Mouse (Mus musculus): Measurements from ENCODE around the gene Ovgp1.
"Not testable (repeated sequence)": the region's sequence is repeated elsewhere in the genome, so short reads cannot be mapped to it uniquely, and the experiment has no call there.

The Ovgp1 gene

DNA sequence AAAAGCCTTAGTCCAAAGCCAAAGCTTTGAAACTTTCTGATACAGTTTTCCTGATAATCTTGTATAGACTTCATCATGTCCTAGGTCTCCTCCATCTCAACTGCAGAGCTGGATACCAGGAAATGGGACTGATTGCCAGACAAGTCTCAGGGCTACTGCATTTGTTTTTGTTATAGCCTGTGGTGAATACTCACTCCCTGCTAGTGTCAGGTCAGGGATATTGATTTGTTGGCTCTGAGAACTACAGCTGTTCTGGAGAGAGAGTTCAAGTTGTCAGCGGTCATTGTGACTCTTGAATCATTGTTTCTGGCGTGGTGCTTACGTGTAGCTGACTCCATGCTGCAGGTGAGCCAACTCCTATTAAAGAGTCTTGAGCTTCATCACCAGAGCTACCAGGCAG lies at the start of gene Ovgp1:
Gene Ovgp1 (plus strand): TSS at position 301 of the 400 bp plus-strand sequence.
- DNase-seq (ENCODE audit: low read depth, low spot score) = no peak

DNA sequence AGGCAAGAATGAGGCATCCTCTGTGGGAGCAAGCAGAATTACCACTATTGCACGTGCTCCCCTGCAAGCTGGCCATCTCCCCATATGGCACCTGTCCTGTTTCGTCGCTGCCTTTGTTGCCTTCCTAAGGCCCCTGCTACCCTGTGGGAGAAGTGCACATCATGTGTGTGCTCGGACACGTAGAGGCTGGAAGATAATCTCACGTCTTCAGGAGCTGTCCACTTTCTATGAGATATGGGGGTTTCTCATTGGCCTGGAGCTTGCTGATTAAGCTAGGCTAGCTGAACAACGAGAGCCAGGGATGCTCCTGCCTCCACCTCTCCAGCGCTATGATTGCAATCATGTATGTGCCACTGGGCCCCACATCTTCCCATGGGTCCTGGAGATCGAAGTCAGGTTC lies 48.9 kb upstream of the Ovgp1 start:
- DNase-seq (ENCODE audit: low read depth, low spot score) = no peak

DNA sequence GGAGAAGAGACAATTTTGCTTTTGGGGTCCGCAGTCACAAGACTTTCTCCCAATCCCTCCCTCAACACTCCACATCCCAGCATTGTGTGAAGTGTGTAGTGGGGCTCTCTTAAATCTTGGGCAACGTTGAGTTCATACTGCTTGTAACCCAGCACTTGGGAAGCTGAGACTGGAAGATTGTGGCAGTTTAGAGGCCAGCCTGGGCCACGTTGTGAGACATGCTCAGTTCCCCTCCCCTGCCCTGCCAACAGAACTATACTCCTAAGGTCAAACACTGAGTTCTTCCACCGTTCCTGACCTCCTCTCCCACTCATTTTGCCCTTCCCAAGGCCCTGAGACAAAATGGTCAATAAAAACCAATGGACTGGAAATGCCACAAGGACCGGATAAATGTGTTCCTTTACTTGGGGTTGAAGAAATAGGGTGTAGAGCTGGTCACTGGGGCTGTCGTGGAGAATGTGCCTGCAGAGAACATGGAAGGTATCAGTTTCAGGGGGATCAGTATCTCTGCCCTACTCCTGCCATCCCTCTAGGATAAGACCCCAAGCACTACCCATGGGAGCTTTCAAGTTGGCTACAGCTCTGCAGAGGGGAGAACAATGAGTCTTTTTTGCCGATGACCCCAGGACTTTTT lies 45.8 kb upstream of the Ovgp1 start:
- DNase-seq (ENCODE audit: low read depth, low spot score) = no peak

DNA sequence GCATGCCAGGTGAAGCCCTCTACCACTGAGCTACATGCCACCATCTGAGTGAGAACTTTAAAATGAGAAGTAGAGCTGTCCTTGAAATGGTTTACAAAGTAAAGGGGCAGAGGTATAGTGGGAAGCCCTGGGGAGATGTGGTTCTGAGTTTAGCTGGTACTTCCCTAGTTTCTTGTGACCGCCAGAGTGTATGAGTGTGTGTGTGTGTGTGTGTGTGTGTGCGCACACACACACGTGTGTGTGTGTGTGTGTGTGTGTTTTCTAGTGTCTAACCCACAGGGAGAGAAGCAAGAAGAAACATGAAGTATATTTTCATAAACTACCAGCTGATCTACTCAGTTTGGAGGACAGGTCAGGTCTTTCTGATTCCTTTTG lies 45.3 kb upstream of the Ovgp1 start:
- DNase-seq (ENCODE audit: low read depth, low spot score) = no peak

DNA sequence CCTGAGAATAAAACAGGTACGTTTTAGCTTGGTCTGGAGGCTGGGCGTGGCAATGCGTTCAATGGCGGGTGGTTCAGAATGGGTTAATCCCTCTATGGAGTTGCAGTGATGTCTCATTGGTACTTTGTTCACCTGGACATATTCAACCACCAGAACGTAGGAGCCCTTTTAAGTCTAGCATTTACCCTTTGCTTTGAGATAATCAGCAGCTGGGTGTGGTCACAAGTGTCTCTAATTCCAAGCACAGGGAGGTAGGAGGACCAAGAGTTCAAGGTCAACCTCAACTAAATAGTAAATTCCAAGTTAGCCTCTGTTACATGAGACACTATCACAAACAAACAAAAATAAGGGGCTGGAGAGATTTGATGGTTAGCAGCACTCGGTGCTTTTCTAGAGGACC lies 44.7 kb upstream of the Ovgp1 start:
- DNase-seq (ENCODE audit: low read depth, low spot score) = no peak

DNA sequence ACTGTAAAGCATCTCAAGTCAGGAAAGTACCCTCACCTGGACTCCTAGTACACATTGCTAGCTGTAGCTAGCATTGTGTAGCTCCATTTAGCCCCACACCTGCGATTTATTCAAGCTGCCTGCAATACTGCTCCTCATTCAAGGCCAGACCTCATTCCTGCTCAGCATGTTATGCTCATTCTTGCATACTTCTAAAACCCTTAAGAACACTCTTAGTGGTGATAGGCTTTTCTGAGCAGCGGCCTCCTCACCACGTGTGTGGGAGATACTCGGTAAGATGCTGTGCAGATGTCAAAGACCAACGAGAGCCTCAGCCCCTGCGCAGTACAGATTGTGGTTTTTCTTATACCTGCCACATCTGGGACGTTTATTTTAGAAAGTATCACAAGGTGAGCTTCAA lies 43.7 kb upstream of the Ovgp1 start:
- no peak for DNase-seq (ENCODE audit: low read depth, low spot score)

DNA sequence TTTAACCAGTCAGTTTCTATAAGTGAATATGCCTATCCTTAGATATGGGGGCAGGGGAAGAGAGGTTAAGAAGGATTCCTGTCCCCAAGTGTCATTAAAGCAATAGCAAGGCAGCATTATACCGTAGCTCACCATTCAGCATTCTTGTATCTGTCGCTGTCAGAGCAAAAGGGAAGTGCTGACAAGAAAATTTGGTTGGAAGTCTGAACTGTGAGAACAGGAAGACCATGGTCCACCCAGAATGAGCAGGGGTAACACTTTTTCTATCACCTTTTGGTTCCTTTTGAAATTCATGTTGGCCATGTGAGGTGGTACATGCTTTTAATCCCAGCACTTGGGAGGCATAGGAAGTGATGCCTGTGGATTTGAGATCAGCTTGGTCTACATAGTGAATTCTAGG lies 42.4 kb upstream of the Ovgp1 start:
- DNase-seq (ENCODE audit: low read depth, low spot score) = no peak

DNA sequence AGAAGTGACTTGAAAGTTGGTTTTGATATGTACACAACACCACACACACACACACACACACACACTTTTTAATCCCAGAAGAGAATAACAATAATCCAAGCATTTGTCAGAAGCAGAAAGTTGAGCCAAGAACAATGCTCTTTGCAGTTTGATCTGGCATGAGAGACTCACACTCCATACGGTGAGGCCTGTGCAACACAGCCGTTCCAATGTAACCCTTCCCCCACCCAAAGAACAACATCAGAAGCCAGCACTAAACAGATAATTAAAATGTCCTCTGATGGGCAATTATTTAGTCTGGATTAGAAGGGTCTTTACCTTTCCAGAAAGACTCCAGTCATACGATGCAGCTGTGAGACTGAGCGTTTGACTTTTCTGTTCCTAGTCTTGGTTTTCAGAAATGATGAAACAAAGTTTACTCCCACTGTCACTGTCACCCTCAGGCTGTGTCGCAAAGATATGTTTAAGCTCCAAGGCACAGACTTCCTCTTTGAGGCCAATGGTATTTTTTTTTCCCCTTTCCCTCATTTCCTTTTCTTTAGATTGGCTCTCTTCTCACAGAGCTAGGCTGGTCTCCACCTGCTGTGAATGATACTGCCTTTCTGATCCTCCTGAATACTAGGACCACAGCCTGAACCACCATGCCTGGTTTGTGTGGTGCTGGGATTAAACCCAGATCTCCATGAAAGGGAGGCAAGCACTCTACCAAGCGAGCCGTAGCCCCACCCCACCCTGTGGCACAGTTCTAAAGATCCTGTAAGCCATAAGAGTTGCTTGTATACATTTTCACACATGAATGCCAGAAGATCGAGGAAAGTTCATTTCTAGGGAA lies 41.1 kb upstream of the Ovgp1 start, which contains the start of gene I830077J02Rik:
Gene I830077J02Rik (minus strand): TSS at position 425 of the 832 bp plus-strand sequence.
- no peak for DNase-seq (ENCODE audit: low read depth, low spot score)

DNA sequence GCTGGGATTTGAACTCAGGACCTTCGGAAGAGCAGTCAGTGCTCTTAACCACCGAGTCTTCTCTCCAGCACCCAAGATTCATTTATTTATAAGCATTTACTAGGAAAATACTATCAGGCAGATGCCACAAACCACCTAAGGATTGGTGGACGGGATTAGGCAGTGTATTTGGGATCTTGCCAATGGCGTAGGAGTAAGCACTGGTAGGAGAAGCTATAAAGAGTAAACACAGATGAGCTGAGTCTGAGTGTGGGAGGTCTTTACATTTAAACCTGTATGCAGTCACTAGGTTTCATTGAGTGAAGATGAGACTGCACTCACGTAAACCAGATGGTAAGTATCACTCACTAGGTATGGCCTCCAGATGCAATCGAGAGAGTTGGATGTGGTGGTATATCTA lies 39.6 kb upstream of the Ovgp1 start:
- no peak for DNase-seq (ENCODE audit: low read depth, low spot score)

DNA sequence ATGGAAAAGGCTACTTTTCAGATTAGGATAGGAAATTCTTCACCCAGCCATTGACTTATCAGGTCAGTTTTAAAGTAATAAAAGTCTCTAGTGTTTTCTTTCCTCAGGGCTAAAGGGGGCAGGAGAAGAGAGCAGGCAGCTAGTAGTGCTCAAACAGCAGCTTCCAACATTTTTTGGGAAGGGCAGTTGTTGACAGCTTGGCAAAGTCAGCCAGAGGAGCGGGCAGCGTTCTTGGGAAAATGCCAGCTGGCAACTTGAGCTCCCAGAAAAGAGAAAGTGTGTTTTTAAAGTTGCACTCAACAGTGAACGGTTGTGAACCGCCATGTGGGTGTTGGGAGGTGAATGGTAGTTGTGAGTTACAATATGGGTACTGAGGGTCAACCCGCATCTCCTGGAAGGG lies 38.5 kb upstream of the Ovgp1 start:
- no peak for DNase-seq (ENCODE audit: low read depth, low spot score)

DNA sequence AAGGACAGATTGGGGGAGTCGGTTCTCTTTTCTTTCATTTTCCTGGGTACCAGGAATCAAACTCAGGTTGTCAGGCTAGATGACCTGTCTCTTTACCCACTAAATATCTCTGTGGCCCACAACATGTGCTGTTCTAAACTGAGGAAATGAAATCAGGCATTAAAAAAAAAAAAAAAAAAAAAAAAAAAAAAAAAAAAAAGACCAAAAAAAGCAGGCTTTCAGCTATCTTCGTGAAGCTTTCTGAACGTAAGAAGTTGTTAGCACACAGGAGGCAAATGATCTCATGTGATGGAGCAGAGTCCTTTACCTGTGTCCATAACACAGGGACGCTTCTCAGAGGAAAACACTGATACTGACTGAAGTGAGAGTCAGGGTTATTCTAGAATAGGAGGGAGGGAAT lies 37.4 kb upstream of the Ovgp1 start:
- no peak for DNase-seq (ENCODE audit: low read depth, low spot score)

DNA sequence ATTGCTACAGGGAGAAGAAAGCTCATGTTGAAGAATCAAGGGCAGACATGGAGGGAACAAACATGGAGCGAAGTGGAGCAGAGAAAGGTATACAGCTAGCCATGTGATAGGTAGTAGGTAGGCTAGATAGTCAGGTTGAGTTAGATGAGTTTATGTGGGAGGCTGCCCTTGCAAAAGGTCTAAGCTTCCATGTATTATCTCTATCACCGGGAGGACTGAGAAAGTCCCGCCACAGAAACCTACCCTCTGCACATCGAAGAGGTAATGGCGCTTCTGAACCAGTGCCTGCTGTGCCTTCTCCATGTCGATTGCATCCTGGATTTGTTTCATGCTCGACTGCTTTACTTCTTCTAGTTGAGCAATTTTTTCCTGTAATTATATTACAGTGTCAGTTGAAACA lies 22.2 kb upstream of the Ovgp1 start:
- no peak for DNase-seq (ENCODE audit: low read depth, low spot score)

DNA sequence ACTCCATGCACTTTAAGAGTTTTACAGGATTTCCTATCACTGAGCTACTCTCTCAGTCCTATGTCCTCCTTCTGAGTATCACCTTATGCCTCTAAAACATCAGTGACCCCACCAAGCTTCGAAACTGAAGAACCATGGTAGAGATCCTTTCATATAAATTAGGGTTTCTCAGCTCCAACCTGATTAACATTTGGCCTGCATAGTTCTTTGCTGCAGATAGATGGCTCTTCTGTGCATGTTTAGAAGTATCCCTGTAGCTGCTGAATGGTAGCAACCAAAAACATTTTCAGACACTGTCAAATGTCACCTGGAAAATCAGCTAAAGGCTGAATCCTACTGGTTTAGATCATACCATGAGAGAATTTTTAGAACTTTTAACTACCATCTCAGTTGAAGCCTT lies 16.3 kb upstream of the Ovgp1 start:
- DNase-seq (ENCODE audit: low read depth, low spot score) = no peak

DNA sequence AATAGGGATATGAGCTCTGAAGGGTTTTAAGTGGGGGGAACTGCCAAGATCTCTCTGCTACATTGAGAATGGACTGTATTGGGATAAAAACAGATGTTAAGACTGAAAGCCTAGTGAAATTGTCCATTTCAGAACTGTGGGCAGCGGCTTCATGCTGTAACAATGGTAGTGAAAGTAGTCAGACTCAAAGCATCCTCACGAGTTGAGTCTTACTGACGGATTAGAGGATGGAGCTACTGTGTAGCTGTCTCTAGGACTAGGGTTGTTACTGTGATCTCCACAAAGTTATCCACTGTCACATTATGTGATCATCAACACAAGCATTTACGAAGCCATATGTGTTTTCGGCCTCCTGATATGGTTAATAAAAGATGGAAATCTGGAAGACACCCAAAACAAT lies 15.3 kb upstream of the Ovgp1 start:
- DNase-seq (ENCODE audit: low read depth, low spot score) = no peak

DNA sequence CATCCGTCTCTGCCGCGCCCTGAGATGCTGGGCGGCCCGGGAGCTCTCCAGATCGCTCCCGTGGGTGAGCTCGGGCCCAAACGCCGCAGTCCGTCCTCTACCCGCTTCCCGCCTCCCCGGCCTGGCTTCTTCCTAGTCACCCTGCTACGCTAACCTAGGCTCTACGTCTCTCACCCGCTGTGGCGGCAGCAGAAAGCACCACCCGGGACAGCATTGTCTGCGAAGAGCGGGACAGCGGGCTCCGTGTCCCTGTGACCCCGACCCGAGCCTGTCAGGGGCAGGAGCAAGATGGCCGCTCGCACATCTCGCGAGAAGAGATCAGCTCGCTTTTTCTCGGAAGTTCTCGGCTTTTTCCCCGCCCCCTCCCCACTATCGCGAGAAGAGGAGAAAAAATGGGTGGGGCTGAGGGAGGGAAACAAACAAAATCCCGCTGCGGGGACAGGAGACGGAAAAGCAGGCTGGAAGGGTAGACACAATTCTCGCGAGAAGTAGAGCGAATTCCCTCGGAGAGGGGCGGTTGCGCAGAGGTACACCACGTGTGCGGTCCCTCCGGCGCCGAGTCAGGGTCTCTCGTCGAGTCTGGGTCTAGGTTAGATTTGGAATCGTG lies 14.4 kb upstream of the Ovgp1 start, which contains the start of gene Wdr77:
Gene Wdr77 (plus strand): TSS at position 396 of the 607 bp plus-strand sequence.
- DNase-seq (ENCODE audit: low read depth, low spot score) = peak; percentile 100

DNA sequence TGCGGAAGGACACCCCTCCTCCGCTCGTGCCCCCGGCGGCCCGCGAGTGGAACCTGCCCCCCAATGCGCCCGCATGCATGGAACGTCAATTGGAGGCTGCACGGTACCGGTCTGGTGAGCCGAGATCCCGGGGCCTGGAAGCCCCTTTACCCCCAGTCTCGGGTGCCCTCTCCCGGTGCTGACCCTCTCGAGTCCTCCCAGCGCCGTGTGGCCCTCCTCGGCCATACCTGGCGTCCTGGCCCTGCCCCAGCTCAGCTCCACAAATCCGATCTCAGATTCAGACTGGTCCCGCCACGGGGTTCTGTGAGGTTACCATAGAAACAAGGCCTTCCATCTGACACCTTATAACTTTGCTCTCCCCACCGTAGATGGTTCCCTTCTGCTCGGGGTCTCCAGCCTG lies 13.9 kb upstream of the Ovgp1 start:
- peak; percentile 54 for DNase-seq (ENCODE audit: low read depth, low spot score)

DNA sequence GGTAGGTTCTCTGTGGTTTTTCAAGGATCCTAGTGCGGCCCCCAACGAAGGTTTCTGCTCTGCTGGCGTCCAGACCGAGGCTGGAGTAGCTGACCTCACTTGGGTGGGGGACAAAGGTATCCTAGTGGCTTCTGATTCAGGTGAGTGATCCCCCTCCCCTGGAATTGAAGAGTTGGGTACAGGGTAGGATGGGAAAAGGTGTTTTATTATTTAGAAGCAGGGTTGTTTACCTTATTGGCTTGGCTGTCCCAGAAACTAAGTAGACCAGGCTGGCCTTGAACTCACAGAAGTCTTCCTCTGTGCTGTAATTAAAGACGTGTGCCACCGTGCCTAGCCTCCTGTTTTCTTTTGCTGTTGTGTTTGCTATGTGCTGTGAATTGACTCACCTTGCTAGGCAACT lies 13.5 kb upstream of the Ovgp1 start, which contains the start of gene Atp5f1:
Gene Atp5f1 (minus strand): TSS at position 101 of the 400 bp plus-strand sequence.
- DNase-seq (ENCODE audit: low read depth, low spot score) = no peak

DNA sequence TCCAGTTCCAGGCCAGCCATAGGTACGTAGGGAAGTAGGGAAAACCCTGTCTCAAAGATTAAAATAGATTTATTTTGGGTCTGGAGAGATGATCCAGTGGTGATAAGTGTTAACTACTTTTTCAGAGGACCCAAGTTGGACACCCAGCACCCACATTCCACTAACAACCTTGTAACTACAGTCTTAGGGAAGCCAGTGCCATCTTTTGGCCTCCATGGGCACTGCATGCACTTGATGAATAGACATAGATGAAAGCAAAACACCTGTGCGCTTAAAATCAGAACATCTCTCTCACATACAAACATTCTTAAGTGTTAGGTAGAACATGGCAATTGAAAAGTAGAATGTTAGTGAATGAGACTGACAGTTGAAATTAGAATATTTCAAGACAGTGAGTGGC lies 12.8 kb upstream of the Ovgp1 start:
- no peak for DNase-seq (ENCODE audit: low read depth, low spot score)

DNA sequence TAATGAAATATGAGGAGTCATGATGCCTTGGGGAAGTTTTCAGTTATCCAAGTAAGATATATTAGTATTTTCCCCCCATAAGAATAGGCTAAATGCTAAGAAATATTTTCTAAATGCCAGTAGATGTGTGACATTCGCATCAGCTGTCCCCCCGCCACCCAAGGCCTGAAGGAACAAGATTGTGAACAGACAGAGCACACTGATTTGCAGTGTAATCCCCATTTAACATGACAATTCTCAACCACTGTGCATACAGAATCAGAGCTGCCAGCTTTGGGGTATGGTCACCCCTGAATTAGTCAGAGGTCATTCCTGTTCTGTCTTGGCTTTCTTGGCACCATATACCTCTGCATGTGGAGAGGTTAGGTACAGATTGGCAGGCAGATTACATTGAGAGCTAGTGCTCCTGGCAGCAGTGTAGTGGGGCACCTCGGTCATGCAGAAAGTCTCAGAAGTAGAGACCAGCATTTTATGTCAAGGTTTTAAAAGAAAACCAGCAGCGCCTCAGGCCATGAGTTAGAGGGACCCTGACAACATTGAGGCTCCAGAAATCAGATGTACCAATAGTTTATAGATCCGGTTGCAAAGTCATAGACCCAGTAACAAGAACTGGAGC lies 1.6 kb upstream of the Ovgp1 start:
- DNase-seq (ENCODE audit: low read depth, low spot score) = no peak

DNA sequence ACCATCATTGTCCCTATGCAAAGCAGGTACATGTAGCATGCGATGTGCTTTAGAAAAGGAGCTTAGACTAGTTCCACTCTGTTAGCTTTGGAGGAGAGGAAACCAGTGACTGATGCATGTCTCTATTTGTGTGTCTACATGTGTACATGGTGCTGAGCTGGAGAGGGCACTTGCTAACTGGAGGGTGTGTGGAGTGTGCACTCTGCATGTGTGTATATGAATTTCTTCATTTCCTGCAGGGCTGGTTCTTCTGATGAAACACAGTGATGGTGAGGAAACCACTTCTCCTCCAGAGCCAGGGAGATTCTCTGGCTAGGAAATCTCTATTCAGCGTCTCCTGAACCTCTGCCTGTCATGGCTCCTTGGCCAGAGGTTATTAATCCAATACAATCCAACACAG lies 663 bp downstream of the Ovgp1 start:
- DNase-seq (ENCODE audit: low read depth, low spot score) = no peak

DNA sequence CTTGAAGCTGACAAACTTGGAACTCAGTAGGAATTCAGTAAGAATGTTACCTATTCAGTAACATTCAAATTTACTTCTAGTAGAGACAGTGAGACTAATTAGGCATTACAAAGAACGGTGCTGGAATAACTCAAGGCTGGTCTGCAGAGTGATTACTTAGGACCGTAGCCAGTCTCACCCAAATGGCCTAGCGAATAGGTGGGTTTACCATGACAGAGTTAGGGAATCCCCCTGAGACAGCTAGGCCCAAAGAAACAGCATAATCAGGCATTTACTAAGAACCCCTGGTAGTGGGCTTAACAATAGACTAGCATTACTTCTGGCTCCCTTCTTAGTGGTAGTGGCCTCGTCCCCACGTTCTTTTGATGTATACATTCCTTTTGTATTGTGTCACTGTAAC lies 16.1 kb downstream of the Ovgp1 start:
- DNase-seq (ENCODE audit: low read depth, low spot score) = not testable (repeated sequence)

DNA sequence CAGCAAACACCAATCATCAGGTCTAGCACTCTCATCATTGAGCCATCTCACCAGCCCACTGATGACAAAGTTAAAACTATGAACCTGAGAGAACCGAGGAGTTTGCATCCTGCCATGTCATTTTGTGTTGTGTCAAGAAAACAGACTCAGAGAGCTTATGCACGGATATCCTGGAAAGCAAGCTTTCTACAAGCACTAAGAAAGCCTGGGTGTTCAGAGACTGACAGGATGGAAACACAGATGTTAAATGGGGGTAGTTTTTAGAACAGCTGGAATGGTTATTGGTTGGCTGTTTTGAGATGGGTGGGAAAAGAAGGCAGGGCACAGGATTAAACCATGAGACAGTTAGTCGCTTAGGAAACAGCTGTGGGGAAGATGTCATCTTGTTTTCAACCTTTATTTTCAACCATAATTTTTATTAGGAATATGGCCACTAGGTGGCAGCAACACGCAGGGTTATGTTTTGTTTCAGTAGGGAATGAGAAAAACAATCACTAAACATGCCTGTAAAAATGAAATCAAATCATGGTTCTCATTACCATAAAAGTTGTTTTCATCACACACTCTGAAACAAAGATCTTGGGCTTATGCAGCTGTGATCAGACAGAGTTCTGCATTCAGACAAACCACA lies 18.3 kb downstream of the Ovgp1 start:
- DNase-seq (ENCODE audit: low read depth, low spot score) = peak; percentile 60

Measured in mesoderm, embryonic 11.5 days (tissue).